Mouse (Mus musculus): ENCODE results near the gene Prr12.
A peak's percentile ranks its signal among the peaks of the same experiment; 100 is the strongest.

- TF ChIP-seq CTCF (IDR thresholded peaks at IDR 0.05; ENCODE audit: low read depth), result no peak
- 0 out of 2 replicates have a peak, but pooled peaks have one; percentile 22 for TF ChIP-seq EP300 (IDR thresholded peaks at IDR 0.05; ENCODE audit: low read depth)
Observed at GRCm38 (mm10) chr7:44999753-45000152, 52.9 kb downstream of the Prr12 start.

All from heart, postnatal 0 days (tissue).